Mouse (Mus musculus): ENCODE data around the gene Cdkl1. TPM values are rescaled to one million over a fixed set of nuclear protein-coding genes. Genes with fewer than 3 reads are reported as not detected.
A peak's percentile ranks its signal among the peaks of the same experiment; 100 is the strongest.

Gene Cdkl1
- polyA plus RNA-seq, 1 experiment from 2014 or later: 0.71 TPM

GRCm38 (mm10) chr12:69777341-69777730 is 13.7 kb downstream of the Cdkl1 start:
- Histone ChIP-seq H3K4me1 (replicated peaks) (no peaks in the 10 kb centered on the region), H3K27ac (no peak overlapping the region), H3K4me3 (no peak overlapping the region), H3K27me3 (ENCODE audit: insufficient read depth, poor library complexity, severe bottlenecking) (no peaks in the 10 kb centered on the region), H3K9me3 (no peaks in the 10 kb centered on the region), H3K36me3 (no peaks in the 10 kb centered on the region)
- 87% methylated on average over 6 of the region's 6 CpGs for WGBS
- DNase-seq (ENCODE audit: low spot score): no peak

DNA sequence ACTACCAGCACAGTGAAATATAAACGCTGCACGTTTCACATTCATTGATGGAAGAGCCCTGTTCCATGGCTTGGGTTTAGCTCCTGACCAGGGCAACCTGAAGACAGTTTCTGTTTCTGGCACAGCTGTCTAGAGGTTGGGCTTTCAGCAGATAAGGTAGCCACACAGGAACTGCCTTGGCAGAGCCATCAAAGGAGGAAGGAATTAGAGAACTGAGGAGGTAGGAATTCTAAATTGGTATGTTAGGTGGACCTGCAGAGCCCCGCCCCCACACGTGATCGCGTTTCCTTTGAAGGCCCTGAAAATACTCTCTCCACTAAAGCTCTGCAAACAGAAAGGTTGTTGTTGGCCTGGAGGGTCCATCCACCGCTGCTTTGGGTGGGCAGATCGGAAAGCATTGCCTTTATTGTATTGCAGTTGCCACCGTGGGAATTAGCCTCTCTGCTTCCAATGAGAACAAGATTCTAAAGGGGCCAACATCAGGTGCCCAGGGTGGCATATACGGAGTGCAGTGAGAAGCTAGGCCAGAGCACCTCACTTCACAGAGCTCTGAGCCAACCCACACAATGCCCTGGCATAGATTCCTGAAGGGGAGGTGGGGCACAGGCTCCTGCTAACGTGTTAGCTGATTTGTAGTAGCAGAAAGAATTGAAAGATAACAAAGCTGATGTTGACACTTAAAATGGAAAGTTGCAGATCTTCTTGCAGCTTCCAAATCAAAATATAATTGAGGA is 14.3 kb downstream of the Cdkl1 start:
- Histone ChIP-seq H3K27ac (no peak overlapping the region), H3K9me3 (no peaks in the 10 kb centered on the region), H3K27me3 (ENCODE audit: insufficient read depth, poor library complexity, severe bottlenecking) (no peaks in the 10 kb centered on the region), H3K36me3 (no peaks in the 10 kb centered on the region), H3K4me1 (replicated peaks) (no peaks in the 10 kb centered on the region), H3K4me3 (no peak overlapping the region)
- WGBS: 75% methylated on average over 11 of the region's 11 CpGs
- DNase-seq (ENCODE audit: low spot score): no peak

DNA sequence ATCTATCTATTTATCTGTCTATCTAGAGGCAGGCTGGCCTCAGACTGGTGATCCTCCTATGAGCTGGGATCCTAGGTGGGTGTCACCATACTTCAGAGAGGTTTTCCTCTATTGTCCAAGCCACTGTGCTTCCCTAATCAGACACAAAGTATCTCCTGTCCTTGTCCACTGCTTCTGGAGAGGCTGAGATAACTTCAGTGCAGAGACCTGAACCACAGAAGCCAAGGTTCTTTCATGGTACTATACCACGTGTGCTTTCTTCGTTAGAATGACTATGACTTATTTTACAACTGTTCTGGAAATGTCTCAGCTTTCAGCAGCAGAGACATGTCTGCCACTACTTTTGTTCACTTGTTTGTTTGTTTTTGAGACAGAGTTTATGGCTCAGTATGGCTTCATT is 22.2 kb downstream of the Cdkl1 start:
- H3K36me3 ChIP-seq: no peaks in the 10 kb centered on the region
- peaks cover 17% of the 10 kb centered on the region for H3K4me1 ChIP-seq (replicated peaks)
- H3K9me3 ChIP-seq: no peaks in the 10 kb centered on the region
- WGBS: 91% methylated on average over 2 of the region's 2 CpGs
- no peak overlapping the region for H3K27ac ChIP-seq
- no peaks in the 10 kb centered on the region for H3K27me3 ChIP-seq (ENCODE audit: insufficient read depth, poor library complexity, severe bottlenecking)
- DNase-seq (ENCODE audit: low spot score): no peak
- no peak overlapping the region for H3K4me3 ChIP-seq

GRCm38 (mm10) chr12:69767476-69768258 is 23.4 kb downstream of the Cdkl1 start:
- no peaks in the 10 kb centered on the region for H3K27me3 ChIP-seq (ENCODE audit: insufficient read depth, poor library complexity, severe bottlenecking)
- 58% methylated on average over 9 of the region's 9 CpGs for WGBS
- no peaks in the 10 kb centered on the region for H3K9me3 ChIP-seq
- H3K36me3 ChIP-seq: no peaks in the 10 kb centered on the region
- peaks cover 17% of the 10 kb centered on the region for H3K4me1 ChIP-seq (replicated peaks)
- H3K4me3 ChIP-seq: no peak overlapping the region
- peak overlapping the region; percentile 43; the same call in 1 of the 2 replicates for H3K27ac ChIP-seq
- DNase-seq (ENCODE audit: low spot score): no peak

- no peaks in the 10 kb centered on the region for H3K36me3 ChIP-seq
- DNase-seq (ENCODE audit: low spot score): no peak
- no peak overlapping the region for H3K27ac ChIP-seq
- 86% methylated on average over 10 of the region's 10 CpGs for WGBS
- H3K4me1 ChIP-seq (replicated peaks): peaks cover 17% of the 10 kb centered on the region
- H3K4me3 ChIP-seq: no peak overlapping the region
- H3K27me3 ChIP-seq (ENCODE audit: insufficient read depth, poor library complexity, severe bottlenecking): no peaks in the 10 kb centered on the region
- no peaks in the 10 kb centered on the region for H3K9me3 ChIP-seq
Observed at GRCm38 (mm10) chr12:69766185-69766904, 24.7 kb downstream of the Cdkl1 start.

DNA sequence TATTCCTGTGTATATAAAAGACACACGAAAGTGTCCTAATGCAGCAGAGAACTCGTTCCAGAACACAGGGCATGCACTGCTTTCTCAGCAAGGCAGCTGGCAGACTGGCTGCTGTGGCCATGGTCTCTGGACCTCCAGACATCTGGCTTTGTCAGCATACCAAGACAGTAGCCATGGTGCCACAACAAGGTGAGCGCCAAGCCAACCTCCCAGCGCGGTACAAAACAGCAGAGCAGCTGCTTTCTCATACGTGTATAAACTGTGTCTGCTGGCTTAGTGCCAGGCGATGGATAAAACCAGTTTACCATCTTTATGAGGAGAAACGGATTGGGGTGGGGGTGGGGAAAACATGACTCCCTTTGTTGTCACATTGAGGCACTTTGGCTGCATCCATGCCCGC is 25.5 kb downstream of the Cdkl1 start:
- Histone ChIP-seq H3K36me3 (no peaks in the 10 kb centered on the region), H3K9me3 (no peaks in the 10 kb centered on the region), H3K27me3 (ENCODE audit: insufficient read depth, poor library complexity, severe bottlenecking) (no peaks in the 10 kb centered on the region), H3K4me3 (no peak overlapping the region), H3K27ac (no peak overlapping the region), H3K4me1 (replicated peaks) (peaks cover 17% of the 10 kb centered on the region)
- DNase-seq (ENCODE audit: low spot score): no peak
- WGBS: 84% methylated on average over 9 of the region's 9 CpGs

GRCm38 (mm10) chr12:69761603-69762002 is 29.5 kb downstream of the Cdkl1 start:
- no peak overlapping the region for H3K27ac ChIP-seq
- no peaks in the 10 kb centered on the region for H3K9me3 ChIP-seq
- no peak for DNase-seq (ENCODE audit: low spot score)
- no peaks in the 10 kb centered on the region for H3K27me3 ChIP-seq (ENCODE audit: insufficient read depth, poor library complexity, severe bottlenecking)
- WGBS: 73% methylated on average over 2 of the region's 2 CpGs
- peaks cover 29% of the 10 kb centered on the region for H3K4me1 ChIP-seq (replicated peaks)
- H3K36me3 ChIP-seq: no peaks in the 10 kb centered on the region
- H3K4me3 ChIP-seq: no peak overlapping the region

- H3K9me3 ChIP-seq: no peaks in the 10 kb centered on the region
- H3K4me1 ChIP-seq (replicated peaks): peaks cover 25% of the 10 kb centered on the region
- no peaks in the 10 kb centered on the region for H3K27me3 ChIP-seq (ENCODE audit: insufficient read depth, poor library complexity, severe bottlenecking)
- no peaks in the 10 kb centered on the region for H3K36me3 ChIP-seq
- no peak overlapping the region for H3K4me3 ChIP-seq
- no peak for DNase-seq (ENCODE audit: low spot score)
- 93% methylated on average over 20 of the region's 20 CpGs for WGBS
- H3K27ac ChIP-seq: no peak overlapping the region
Observed at GRCm38 (mm10) chr12:69760743-69761406, 30.2 kb downstream of the Cdkl1 start.

- DNase-seq (ENCODE audit: low spot score): no peak
- peak overlapping the region; percentile 56 for H3K27ac ChIP-seq
- H3K36me3 ChIP-seq: no peaks in the 10 kb centered on the region
- 77% methylated on average over 6 of the region's 6 CpGs for WGBS
- H3K4me3 ChIP-seq: no peak overlapping the region
- H3K9me3 ChIP-seq: no peaks in the 10 kb centered on the region
- H3K27me3 ChIP-seq (ENCODE audit: insufficient read depth, poor library complexity, severe bottlenecking): no peaks in the 10 kb centered on the region
- peaks cover 20% of the 10 kb centered on the region for H3K4me1 ChIP-seq (replicated peaks)
Observed at GRCm38 (mm10) chr12:69760014-69760413, 31.1 kb downstream of the Cdkl1 start.

DNA sequence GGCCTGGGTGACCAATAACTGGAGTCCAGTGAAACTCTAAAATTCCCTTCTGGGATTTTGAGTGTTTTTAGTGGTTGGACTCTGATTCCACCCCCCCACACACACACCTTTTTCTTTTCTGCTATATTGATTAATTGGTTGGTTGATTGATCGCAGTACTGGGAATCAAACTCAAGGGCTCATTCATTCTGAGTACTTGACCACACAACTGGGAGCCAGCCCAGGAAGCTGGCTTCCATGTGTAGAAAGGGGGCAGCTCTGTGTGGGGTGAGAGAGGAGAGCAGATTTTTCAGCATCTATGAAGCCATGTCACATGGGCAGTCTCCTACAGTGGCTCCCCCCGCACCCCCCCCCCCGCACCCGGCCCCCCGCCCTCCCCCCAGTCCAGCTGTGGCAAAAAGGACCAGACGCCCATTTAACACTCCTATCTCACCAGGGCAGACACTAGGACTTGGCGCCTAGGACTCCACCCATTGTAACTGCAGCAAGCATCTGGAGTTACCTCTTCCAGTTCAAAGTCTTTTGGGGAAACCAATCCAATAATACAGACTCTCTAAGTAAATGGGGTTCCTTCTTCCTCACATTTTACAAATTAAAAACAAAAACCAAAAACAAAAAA is 31.7 kb downstream of the Cdkl1 start:
- 51% methylated on average over 7 of the region's 7 CpGs for WGBS
- H3K27me3 ChIP-seq (ENCODE audit: insufficient read depth, poor library complexity, severe bottlenecking): no peaks in the 10 kb centered on the region
- peaks cover 20% of the 10 kb centered on the region for H3K4me1 ChIP-seq (replicated peaks)
- H3K4me3 ChIP-seq: peak overlapping the region; percentile 44; the same call in 1 of the 2 replicates
- no peaks in the 10 kb centered on the region for H3K9me3 ChIP-seq
- peak overlapping the region; percentile 83 for H3K27ac ChIP-seq
- no peaks in the 10 kb centered on the region for H3K36me3 ChIP-seq
- peak; percentile 11 for DNase-seq (ENCODE audit: low spot score)

- peak; percentile 47 for DNase-seq (ENCODE audit: low spot score)
- Histone ChIP-seq H3K36me3 (no peaks in the 10 kb centered on the region), H3K27ac (peak overlapping the region; percentile 83), H3K4me1 (replicated peaks) (peaks cover 20% of the 10 kb centered on the region), H3K4me3 (peak overlapping the region; percentile 44), H3K9me3 (no peaks in the 10 kb centered on the region), H3K27me3 (ENCODE audit: insufficient read depth, poor library complexity, severe bottlenecking) (no peaks in the 10 kb centered on the region)
- WGBS: 9% methylated on average over 22 of the region's 22 CpGs
Observed at GRCm38 (mm10) chr12:69758221-69759185, 32.6 kb downstream of the Cdkl1 start.
